Comparison of ENCODE assay signal across 7 mouse cellular contexts in genomic region chr2:106889297-106890000, GRCm38 (mm10).
DNase-seq lines count a peak whose midpoint lies in the region; ATAC-seq lines count a peak whose summit lies in the region.

No protein-coding gene starts in this region.

- no peak overlapping the region for H3K4me2 ChIP-seq in midbrain, embryonic 11.5 days
- H3K4me2 ChIP-seq in heart, embryonic 13.5 days, result peak overlapping the region; percentile 46
- H3K4me2 ChIP-seq in limb, embryonic 11.5 days (ENCODE audit: low read depth, severe bottlenecking), result no peak overlapping the region
- no peak overlapping the region for H3K4me2 ChIP-seq in stomach, embryonic 14.5 days (replicated peaks; ENCODE audit: low read depth, low read length)

- H3K27ac ChIP-seq in midbrain, embryonic 11.5 days (ENCODE audit: low read depth, low read length), result no peak overlapping the region
- no peak overlapping the region for H3K27ac ChIP-seq in midbrain, embryonic 10.5 days (replicated peaks)
- peak overlapping the region; percentile 62 for H3K27ac ChIP-seq in heart, embryonic 13.5 days (replicated peaks)
- no peak overlapping the region for H3K27ac ChIP-seq in limb, embryonic 11.5 days (replicated peaks; ENCODE audit: low read depth, low read length)
- H3K27ac ChIP-seq in stomach, embryonic 14.5 days (ENCODE audit: low read length), result peak overlapping the region; percentile 28; the same call in 1 of the 2 replicates

- no peak overlapping the region for H3K9ac ChIP-seq in midbrain, embryonic 11.5 days (ENCODE audit: low read length)
- H3K9ac ChIP-seq in heart, embryonic 13.5 days, result no peak overlapping the region
- no peak overlapping the region for H3K9ac ChIP-seq in limb, embryonic 11.5 days (ENCODE audit: low read length)
- no peak overlapping the region for H3K9ac ChIP-seq in stomach, embryonic 14.5 days (replicated peaks; ENCODE audit: low read depth, low read length)

- H3K27me3 ChIP-seq in midbrain, embryonic 11.5 days (ENCODE audit: control insufficient read depth, insufficient read depth, low read length), result no peaks in the 10 kb centered on the region
- H3K27me3 ChIP-seq in midbrain, embryonic 10.5 days (ENCODE audit: low read depth, poor library complexity, severe bottlenecking), result 0 out of 2 replicates have a peak, but pooled peaks cover 4% of the 10 kb centered on the region
- no peaks in the 10 kb centered on the region for H3K27me3 ChIP-seq in heart, embryonic 13.5 days (replicated peaks)
- H3K27me3 ChIP-seq in limb, embryonic 11.5 days (ENCODE audit: control insufficient read depth, insufficient read depth, low read length), result no peaks in the 10 kb centered on the region
- no peaks in the 10 kb centered on the region for H3K27me3 ChIP-seq in stomach, embryonic 14.5 days (ENCODE audit: control insufficient read depth, insufficient read depth, low read length)

- DNase-seq in midbrain, embryonic 11.5 days (ENCODE audit: low spot score, missing footprints), result peak; percentile 79
- DNase-seq in midbrain, embryonic 10.5 days (ENCODE audit: low spot score), result no peak
- peak; percentile 61 for DNase-seq in embryo, embryonic 10.5 days (ENCODE audit: low spot score)
- DNase-seq in limb, embryonic 11.5 days (ENCODE audit: low spot score), result peak; percentile 36
- no peak for DNase-seq in urinary bladder, postnatal 25 days (ENCODE audit: low spot score)

- 52% methylated on average over 3 of the region's 3 CpGs for WGBS in midbrain, embryonic 11.5 days
- WGBS in midbrain, embryonic 10.5 days, result 51% methylated on average over 3 of the region's 3 CpGs
- 13% methylated on average over 3 of the region's 3 CpGs for WGBS in heart, embryonic 13.5 days
- WGBS in limb, embryonic 11.5 days, result 16% methylated on average over 3 of the region's 3 CpGs
- WGBS in stomach, embryonic 14.5 days, result 3% methylated on average over 3 of the region's 3 CpGs

- no peak overlapping the region for H3K4me3 ChIP-seq in midbrain, embryonic 11.5 days (ENCODE audit: low read depth, low read length)
- no peak overlapping the region for H3K4me3 ChIP-seq in midbrain, embryonic 10.5 days
- H3K4me3 ChIP-seq in heart, embryonic 13.5 days, result no peak overlapping the region
- H3K4me3 ChIP-seq in limb, embryonic 11.5 days (ENCODE audit: low read depth, low read length), result no peak overlapping the region
- no peak overlapping the region for H3K4me3 ChIP-seq in stomach, embryonic 14.5 days (ENCODE audit: low read depth, low read length)

- ATAC-seq in midbrain, embryonic 11.5 days (ENCODE audit: low FRiP score), result no peak
- no peak for ATAC-seq in heart, embryonic 13.5 days (ENCODE audit: extremely low read depth, insufficient number of reproducible peaks, low FRiP score, low TSS enrichment)
- peak; percentile 77 for ATAC-seq in limb, embryonic 11.5 days (ENCODE audit: insufficient number of reproducible peaks, low FRiP score, low TSS enrichment, low read depth)
- peak; percentile 72 for ATAC-seq in stomach, embryonic 14.5 days (ENCODE audit: insufficient number of reproducible peaks, insufficient read depth, low FRiP score, low read depth)

- no peaks in the 10 kb centered on the region for H3K9me3 ChIP-seq in midbrain, embryonic 11.5 days (ENCODE audit: control insufficient read depth, low read length)
- no peaks in the 10 kb centered on the region for H3K9me3 ChIP-seq in midbrain, embryonic 10.5 days (replicated peaks)
- H3K9me3 ChIP-seq in heart, embryonic 13.5 days, result no peaks in the 10 kb centered on the region
- H3K9me3 ChIP-seq in limb, embryonic 11.5 days (ENCODE audit: control insufficient read depth, low read length), result no peaks in the 10 kb centered on the region
- no peaks in the 10 kb centered on the region for H3K9me3 ChIP-seq in stomach, embryonic 14.5 days (ENCODE audit: control insufficient read depth, low read depth, low read length)

- H3K4me1 ChIP-seq in midbrain, embryonic 11.5 days (ENCODE audit: control insufficient read depth, insufficient read depth, low read length), result no peaks in the 10 kb centered on the region
- peaks cover 10% of the 10 kb centered on the region; the same call in 1 of the 2 replicates for H3K4me1 ChIP-seq in midbrain, embryonic 10.5 days
- peaks cover 17% of the 10 kb centered on the region for H3K4me1 ChIP-seq in heart, embryonic 13.5 days
- H3K4me1 ChIP-seq in limb, embryonic 11.5 days (ENCODE audit: control insufficient read depth, insufficient read depth, low read length), result peaks cover 3% of the 10 kb centered on the region; the same call in 1 of the 2 replicates
- H3K4me1 ChIP-seq in stomach, embryonic 14.5 days (ENCODE audit: control insufficient read depth, insufficient read depth, low read length), result peaks cover 8% of the 10 kb centered on the region; the same call in 1 of the 2 replicates

- no peaks in the 10 kb centered on the region for H3K36me3 ChIP-seq in midbrain, embryonic 11.5 days (ENCODE audit: control insufficient read depth, insufficient read depth, low read length)
- H3K36me3 ChIP-seq in midbrain, embryonic 10.5 days, result no peaks in the 10 kb centered on the region
- no peaks in the 10 kb centered on the region for H3K36me3 ChIP-seq in heart, embryonic 13.5 days
- H3K36me3 ChIP-seq in limb, embryonic 11.5 days (ENCODE audit: control insufficient read depth, insufficient read depth, low read length), result no peaks in the 10 kb centered on the region
- H3K36me3 ChIP-seq in stomach, embryonic 14.5 days (ENCODE audit: control insufficient read depth, insufficient read depth, low read length), result no peaks in the 10 kb centered on the region

Comparison
In these comparisons a context has a peak if more than half of its experiments do, and no peak if none do; other contexts are left out.
1. DNase-seq: peak in midbrain, embryonic 11.5 days (single experiment), embryo, embryonic 10.5 days (single experiment) and limb, embryonic 11.5 days (single experiment); none in midbrain, embryonic 10.5 days (single experiment) and urinary bladder, postnatal 25 days (single experiment).
2. ATAC-seq: peak in limb, embryonic 11.5 days (single experiment) and stomach, embryonic 14.5 days (single experiment); none in midbrain, embryonic 11.5 days (single experiment) and heart, embryonic 13.5 days (single experiment).
3. H3K27ac ChIP-seq: peak in heart, embryonic 13.5 days (single experiment) and stomach, embryonic 14.5 days (single experiment); none in midbrain, embryonic 11.5 days (single experiment), midbrain, embryonic 10.5 days (single experiment) and limb, embryonic 11.5 days (single experiment).